Mouse (Mus musculus): ENCODE measurements around the gene Fcer1g.
"Not testable (repeated sequence)": the region's sequence is repeated elsewhere in the genome, so short reads cannot be mapped to it uniquely, and the experiment has no call there.

Gene Fcer1g

GRCm38 (mm10) chr1:171245353-171245752, 11.2 kb upstream of the Fcer1g start:
- no peak for DNase-seq (ENCODE audit: low read depth, low spot score)

- not testable (repeated sequence) for DNase-seq (ENCODE audit: low read depth, low spot score)
Measured at GRCm38 (mm10) chr1:171241952-171242351, 7.8 kb upstream of the Fcer1g start.

- DNase-seq (ENCODE audit: low read depth, low spot score), result no peak
Measured at GRCm38 (mm10) chr1:171240911-171241310, 6.7 kb upstream of the Fcer1g start.

- DNase-seq (ENCODE audit: low read depth, low spot score), result no peak
Measured at GRCm38 (mm10) chr1:171239992-171240744, 6.0 kb upstream of the Fcer1g start.

GRCm38 (mm10) chr1:171238463-171238862, 4.3 kb upstream of the Fcer1g start:
- DNase-seq (ENCODE audit: low read depth, low spot score), result peak; percentile 89

GRCm38 (mm10) chr1:171237438-171237837, 3.3 kb upstream of the Fcer1g start:
- no peak for DNase-seq (ENCODE audit: low read depth, low spot score)

GRCm38 (mm10) chr1:171235791-171236190, 1.6 kb upstream of the Fcer1g start:
- no peak for DNase-seq (ENCODE audit: low read depth, low spot score)

GRCm38 (mm10) chr1:171234538-171234937, 373 bp upstream of the Fcer1g start:
- DNase-seq (ENCODE audit: low read depth, low spot score), result no peak

GRCm38 (mm10) chr1:171232800-171233730, 1.1 kb downstream of the Fcer1g start:
- DNase-seq (ENCODE audit: low read depth, low spot score), result no peak

GRCm38 (mm10) chr1:171232348-171232747, 1.8 kb downstream of the Fcer1g start:
- no peak for DNase-seq (ENCODE audit: low read depth, low spot score)

GRCm38 (mm10) chr1:171231844-171232243, 2.3 kb downstream of the Fcer1g start:
- no peak for DNase-seq (ENCODE audit: low read depth, low spot score)

- no peak for DNase-seq (ENCODE audit: low read depth, low spot score)
Measured at GRCm38 (mm10) chr1:171230215-171230614, 4.0 kb downstream of the Fcer1g start.

GRCm38 (mm10) chr1:171229750-171230149, 4.4 kb downstream of the Fcer1g start:
- no peak for DNase-seq (ENCODE audit: low read depth, low spot score)

GRCm38 (mm10) chr1:171227879-171228278, 6.3 kb downstream of the Fcer1g start:
- DNase-seq (ENCODE audit: low read depth, low spot score), result no peak

GRCm38 (mm10) chr1:171226780-171227179, 7.4 kb downstream of the Fcer1g start:
- DNase-seq (ENCODE audit: low read depth, low spot score), result no peak

GRCm38 (mm10) chr1:171224857-171225256, 9.3 kb downstream of the Fcer1g start, which contains the start of gene Apoa2:
TSS of gene Apoa2 (plus strand) at chr1:171225054.
- DNase-seq (ENCODE audit: low read depth, low spot score), result no peak

- no peak for DNase-seq (ENCODE audit: low read depth, low spot score)
Measured at GRCm38 (mm10) chr1:171223796-171224195, 10.4 kb downstream of the Fcer1g start.

- no peak for DNase-seq (ENCODE audit: low read depth, low spot score)
Measured at GRCm38 (mm10) chr1:171223168-171223567, 11.0 kb downstream of the Fcer1g start.

GRCm38 (mm10) chr1:171222238-171223155, 11.7 kb downstream of the Fcer1g start, which contains the start of gene Tomm40l:
TSS of gene Tomm40l (minus strand) at chr1:171222514.
- DNase-seq (ENCODE audit: low read depth, low spot score), result peak; percentile 100

- peak; percentile 72 for DNase-seq (ENCODE audit: low read depth, low spot score)
Measured at GRCm38 (mm10) chr1:171221281-171222193, 12.6 kb downstream of the Fcer1g start.

Data from ES-CJ7 (cell line).